Mouse (Mus musculus) cerebellum, adult 2 months (tissue): ENCODE measurements around the gene Xlr5a.
"Not testable (repeated sequence)": the region's sequence is repeated elsewhere in the genome, so short reads cannot be mapped to it uniquely, and the experiment has no call there.

ENCODE experiments used
- CTCF ChIP-seq: fragments of 200-500 bp; IDR thresholded peaks from 2 replicates; pipeline ENCODE4 v1.5.1; 2011; ENCODE audit warnings: low read depth, mild to moderate bottlenecking, control low read depth, low read length, moderate library complexity, borderline replicate concordance; ENCODE audit not compliant: insufficient read depth
- POLR2A ChIP-seq: fragments of 200-500 bp; IDR thresholded peaks from 2 replicates; pipeline ENCODE4 v1.6.1; 2011; ENCODE audit warnings: low read length, control low read depth, borderline replicate concordance; ENCODE audit not compliant: insufficient read depth

DNA sequence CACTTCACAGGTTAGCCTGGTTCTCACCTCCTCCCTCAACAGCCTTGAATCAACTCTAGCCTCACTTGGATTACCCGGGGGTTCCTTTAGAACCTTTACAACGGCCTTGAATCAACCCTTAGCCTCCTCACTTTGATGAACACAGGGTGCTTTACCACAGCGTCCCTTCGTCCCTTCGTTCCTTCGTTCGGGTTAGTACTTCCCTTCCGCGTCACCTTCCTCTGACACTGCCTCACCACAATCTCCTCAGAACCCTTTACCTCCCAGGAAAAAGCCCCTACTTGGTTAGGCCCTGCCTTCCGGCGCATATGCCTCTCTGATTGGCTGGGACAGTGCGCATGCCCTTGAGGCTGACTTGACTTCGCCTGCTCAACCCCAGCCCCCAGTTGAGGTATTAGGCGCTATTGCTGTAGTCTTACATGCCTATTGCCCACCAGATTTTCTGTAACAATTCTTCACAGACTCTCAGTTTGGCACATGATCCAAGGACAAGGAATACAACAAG lies 49.9 kb downstream of the Xlr5a start, which contains the start of gene Xlr4c:
- not testable (repeated sequence) for TF ChIP-seq CTCF, POLR2A
